Mouse (Mus musculus) limb, embryonic 11.5 days (tissue): ENCODE measurements at regions not wholly inside any gene's neighbourhood (a gene's known extent, or its start where the extent isn't known, plus 50 kb on each side); places are given as distances from the start of the nearest gene placed in this dataset.
A peak's percentile ranks its signal among the peaks of the same experiment; 100 is the strongest.

ENCODE experiments used
- ATAC-seq: fragments of 200-750 bp; cut with Nextera tagmentation; 2 replicates; pipeline ENCODE4 v1.8.0; 2017; ENCODE audit warnings: low read depth; ENCODE audit not compliant: insufficient number of reproducible peaks, low FRiP score, low TSS enrichment
- DNase-seq: peaks from one replicate; pipeline ENCODE4 v3.0.0-alpha.2; 2015; ENCODE audit warnings: low spot score
- H3K27ac ChIP-seq: fragments of 300-500 bp; sonication (generic); replicated peaks from 2 replicates; pipeline ENCODE4 v1.5.1; 2014; ENCODE audit warnings: low read depth, mild to moderate bottlenecking, low read length
- H3K27me3 ChIP-seq: fragments of 300-500 bp; sonication (generic); 2 replicates; pipeline ENCODE4 v1.6.1; 2014; ENCODE audit warnings: mild to moderate bottlenecking, low read length, mixed read lengths; ENCODE audit not compliant: control insufficient read depth, insufficient read depth
- H3K36me3 ChIP-seq: fragments of 300-500 bp; sonication (generic); 2 replicates; pipeline ENCODE4 v1.6.1; 2014; ENCODE audit warnings: mild to moderate bottlenecking, low read length, moderate library complexity, mixed read lengths; ENCODE audit not compliant: control insufficient read depth, insufficient read depth
- H3K4me1 ChIP-seq: fragments of 300-500 bp; sonication (generic); 2 replicates; pipeline ENCODE4 v1.6.1; 2014; ENCODE audit warnings: low read length, mixed read lengths; ENCODE audit not compliant: control insufficient read depth, insufficient read depth
- H3K4me2 ChIP-seq: fragments of 300-500 bp; sonication (generic); 2 replicates; pipeline ENCODE4 v1.6.1; 2014; ENCODE audit warnings: low read depth, mild to moderate bottlenecking, moderate library complexity; ENCODE audit not compliant: severe bottlenecking
- H3K4me3 ChIP-seq: fragments of 300-500 bp; sonication (generic); 2 replicates; pipeline ENCODE4 v1.5.1; 2014; ENCODE audit warnings: low read depth, low read length
- H3K9ac ChIP-seq: fragments of 300-500 bp; sonication (generic); 2 replicates; pipeline ENCODE4 v1.6.1; 2014; ENCODE audit warnings: mild to moderate bottlenecking, low read length
- H3K9me3 ChIP-seq: fragments of 300-500 bp; sonication (generic); 2 replicates; pipeline ENCODE4 v1.6.1; 2016; ENCODE audit warnings: low read length; ENCODE audit not compliant: control insufficient read depth
- WGBS: fragments of 180-500 bp; shearing (Covaris S2); extraction: QIAGEN DNeasy Blood & Tissue Kit; methylation state at CpG from one replicate; pipeline ENCODE4 v1.1.7; 2014; 5-methylcytosine and 5-hydroxymethylcytosine counted together

- no peaks in the 10 kb centered on the region for H3K27me3 ChIP-seq
- H3K4me1 ChIP-seq = peaks cover 5% of the 10 kb centered on the region; the same call in 1 of the 2 replicates
- no peak for DNase-seq
- no peak overlapping the region for H3K27ac ChIP-seq
- 28% methylated on average over 4 of the region's 4 CpGs for WGBS
- no peaks in the 10 kb centered on the region for H3K36me3 ChIP-seq
- no peak overlapping the region for H3K9ac ChIP-seq
- H3K9me3 ChIP-seq = no peaks in the 10 kb centered on the region
- H3K4me3 ChIP-seq = no peak overlapping the region
- no peak for ATAC-seq
- H3K4me2 ChIP-seq = no peak overlapping the region
Measured at GRCm38 (mm10) chr3:149300002-149300401, 309.6 kb upstream of the Adgrl2 start.

GRCm38 (mm10) chr3:149296419-149296962 lies 306.1 kb upstream of the Adgrl2 start:
- H3K4me3 ChIP-seq = no peak overlapping the region
- H3K9me3 ChIP-seq = no peaks in the 10 kb centered on the region
- WGBS = 61% methylated on average over 10 of the region's 10 CpGs
- peaks cover 3% of the 10 kb centered on the region; the same call in 1 of the 2 replicates for H3K4me1 ChIP-seq
- DNase-seq (no peak), ATAC-seq (no peak)
- no peaks in the 10 kb centered on the region for H3K36me3 ChIP-seq
- no peak overlapping the region for H3K9ac ChIP-seq
- no peak overlapping the region for H3K27ac ChIP-seq
- no peaks in the 10 kb centered on the region for H3K27me3 ChIP-seq
- no peak overlapping the region for H3K4me2 ChIP-seq

GRCm38 (mm10) chr3:149295942-149296341 lies 305.6 kb upstream of the Adgrl2 start:
- no peak overlapping the region for H3K4me3 ChIP-seq

GRCm38 (mm10) chr3:149295257-149295831 lies 305.0 kb upstream of the Adgrl2 start:
- Histone ChIP-seq H3K9me3 (no peaks in the 10 kb centered on the region), H3K36me3 (no peaks in the 10 kb centered on the region), H3K4me3 (no peak overlapping the region), H3K27ac (no peak overlapping the region), H3K9ac (no peak overlapping the region), H3K4me2 (no peak overlapping the region), H3K4me1 (no peaks in the 10 kb centered on the region; the same call in 1 of the 2 replicates), H3K27me3 (no peaks in the 10 kb centered on the region)
- WGBS = 88% methylated on average over 10 of the region's 10 CpGs
- ATAC-seq = no peak
- DNase-seq = no peak

More at GRCm38 (mm10) chr3:149295942-149296341, 305.6 kb upstream of the Adgrl2 start:
- H3K4me2 ChIP-seq = no peak overlapping the region
- no peaks in the 10 kb centered on the region for H3K27me3 ChIP-seq
- peaks cover 3% of the 10 kb centered on the region; the same call in 1 of the 2 replicates for H3K4me1 ChIP-seq
- no peak overlapping the region; the same call in 1 of the 2 replicates for H3K27ac ChIP-seq
- 52% methylated on average over 6 of the region's 7 CpGs for WGBS
- H3K9me3 ChIP-seq = no peaks in the 10 kb centered on the region
- DNase-seq (peak; percentile 29), ATAC-seq (no peak)
- H3K36me3 ChIP-seq = no peaks in the 10 kb centered on the region
- H3K9ac ChIP-seq = no peak overlapping the region

GRCm38 (mm10) chr3:149294445-149294844 lies 304.1 kb upstream of the Adgrl2 start:
- no peaks in the 10 kb centered on the region for H3K36me3 ChIP-seq
- DNase-seq (no peak), ATAC-seq (no peak)
- no peak overlapping the region for H3K27ac ChIP-seq
- no peaks in the 10 kb centered on the region for H3K9me3 ChIP-seq
- no peak overlapping the region for H3K9ac ChIP-seq
- H3K4me3 ChIP-seq = no peak overlapping the region
- H3K4me1 ChIP-seq = no peaks in the 10 kb centered on the region; the same call in 1 of the 2 replicates
- no peaks in the 10 kb centered on the region for H3K27me3 ChIP-seq
- 64% methylated on average over 4 of the region's 4 CpGs for WGBS
- no peak overlapping the region for H3K4me2 ChIP-seq

- Histone ChIP-seq H3K4me2 (no peak overlapping the region), H3K9ac (no peak overlapping the region), H3K4me1 (no peaks in the 10 kb centered on the region; the same call in 1 of the 2 replicates), H3K9me3 (no peaks in the 10 kb centered on the region), H3K27ac (no peak overlapping the region), H3K36me3 (no peaks in the 10 kb centered on the region), H3K27me3 (no peaks in the 10 kb centered on the region), H3K4me3 (no peak overlapping the region)
- 91% methylated on average over 3 of the region's 3 CpGs for WGBS
- DNase-seq (no peak), ATAC-seq (no peak)
Measured at GRCm38 (mm10) chr3:149292459-149292858, 302.1 kb upstream of the Adgrl2 start.

- Histone ChIP-seq H3K4me3 (no peak overlapping the region), H3K4me2 (no peak overlapping the region), H3K9ac (no peak overlapping the region), H3K36me3 (no peaks in the 10 kb centered on the region), H3K9me3 (no peaks in the 10 kb centered on the region), H3K27ac (no peak overlapping the region), H3K4me1 (no peaks in the 10 kb centered on the region; the same call in 1 of the 2 replicates), H3K27me3 (no peaks in the 10 kb centered on the region)
- ATAC-seq (no peak), DNase-seq (no peak)
- WGBS = 53% methylated on average over 7 of the region's 7 CpGs
Measured at GRCm38 (mm10) chr3:149291473-149291872, 301.1 kb upstream of the Adgrl2 start.

- Histone ChIP-seq H3K36me3 (no peaks in the 10 kb centered on the region), H3K4me1 (no peaks in the 10 kb centered on the region), H3K9me3 (no peaks in the 10 kb centered on the region), H3K27me3 (no peaks in the 10 kb centered on the region), H3K4me2 (no peak overlapping the region), H3K4me3 (no peak overlapping the region), H3K27ac (no peak overlapping the region), H3K9ac (no peak overlapping the region)
- DNase-seq (no peak), ATAC-seq (no peak)
- WGBS = 56% methylated on average over 8 of the region's 8 CpGs
Measured at GRCm38 (mm10) chr3:149290228-149290627, 299.9 kb upstream of the Adgrl2 start.
